Mouse (Mus musculus) forebrain, embryonic 11.5 days (tissue): Measurements from ENCODE around the gene Abca13. TPM values are rescaled to one million over a fixed set of nuclear protein-coding genes. Genes with fewer than 3 reads are reported as not detected.
A peak's percentile ranks its signal among the peaks of the same experiment; 100 is the strongest.
"Not testable (repeated sequence)": the region's sequence is repeated elsewhere in the genome, so short reads cannot be mapped to it uniquely, and the experiment has no call there.

ENCODE experiments used
- ATAC-seq: fragments of 200-750 bp; cut with Nextera tagmentation; replicated peaks from 2 replicates; pipeline ENCODE4 v1.8.0; 2017; ENCODE audit warnings: moderate TSS enrichment; ENCODE audit not compliant: low FRiP score
- DNase-seq: peaks from one replicate; pipeline ENCODE4 v3.0.0-alpha.2; 2017; ENCODE audit warnings: low spot score
- H3K27ac ChIP-seq: fragments of 300-500 bp; sonication (generic); 2 replicates; pipeline ENCODE4 v1.5.1; 2014; ENCODE audit warnings: low read depth, low read length
- H3K27me3 ChIP-seq: fragments of 300-500 bp; sonication (generic); 2 replicates; pipeline ENCODE4 v1.6.1; 2014; ENCODE audit warnings: mild to moderate bottlenecking, low read length, mixed read lengths; ENCODE audit not compliant: control insufficient read depth, insufficient read depth
- H3K36me3 ChIP-seq: fragments of 300-500 bp; sonication (generic); 2 replicates; pipeline ENCODE4 v1.6.1; 2014; ENCODE audit warnings: mild to moderate bottlenecking, low read length, moderate library complexity, mixed read lengths; ENCODE audit not compliant: control insufficient read depth, insufficient read depth
- H3K4me1 ChIP-seq: fragments of 300-500 bp; sonication (generic); replicated peaks from 2 replicates; pipeline ENCODE4 v1.6.1; 2014; ENCODE audit warnings: low read length, mixed read lengths; ENCODE audit not compliant: control insufficient read depth, insufficient read depth
- H3K4me2 ChIP-seq: fragments of 300-500 bp; sonication (generic); 2 replicates; pipeline ENCODE4 v1.6.1; 2014; ENCODE audit warnings: low read depth, mild to moderate bottlenecking, low read length, moderate library complexity, mixed read lengths; ENCODE audit not compliant: severe bottlenecking
- H3K4me3 ChIP-seq: fragments of 300-500 bp; sonication (generic); 2 replicates; pipeline ENCODE4 v1.5.1; 2014; ENCODE audit warnings: low read depth, low read length
- H3K9ac ChIP-seq: fragments of 300-500 bp; sonication (generic); 2 replicates; pipeline ENCODE4 v1.6.1; 2014; ENCODE audit warnings: low read length
- H3K9me3 ChIP-seq: fragments of 300-500 bp; sonication (generic); 2 replicates; pipeline ENCODE4 v1.6.1; 2016; ENCODE audit warnings: low read length, mixed read lengths; ENCODE audit not compliant: control insufficient read depth
- WGBS: fragments of 180-500 bp; shearing (Covaris S2); extraction: QIAGEN DNeasy Blood & Tissue Kit; methylation state at CpG from one replicate; pipeline ENCODE4 v1.1.7; 2014; 5-methylcytosine and 5-hydroxymethylcytosine counted together
- polyA plus RNA-seq: library from polyadenylated mRNA; unstranded; fragments of >200 nt; fragmentation: Nextera tagmentation; extraction: Ambion mirVana; gene quantifications from 2 replicates; pipeline ENCODE4 v1.2.1, GENCODE M21; 2014

Abca13 gene
- polyA plus RNA-seq, 1 experiment from 2014 or later, result 0.03 TPM

DNA sequence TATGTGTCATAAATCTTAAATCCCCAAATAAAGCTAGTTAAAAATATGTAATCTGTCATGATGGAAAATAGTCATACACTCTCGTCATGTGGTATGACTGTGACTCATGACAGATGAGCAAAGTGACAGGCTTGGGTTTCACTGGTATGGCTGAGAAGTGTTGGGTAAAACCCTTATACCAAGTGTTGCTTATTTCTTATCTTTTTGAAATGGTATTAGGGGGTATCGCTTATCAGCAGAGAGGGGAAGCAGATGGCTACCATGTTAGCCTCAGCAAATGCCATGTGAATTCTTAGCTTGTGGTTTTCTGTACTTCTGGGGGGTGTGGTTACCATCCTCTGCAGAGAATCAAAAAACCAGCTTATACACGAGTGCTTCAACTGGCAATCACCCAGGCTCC, 124.8 kb downstream of the Abca13 start:
- no peak for DNase-seq
- Histone ChIP-seq H3K36me3 (no peaks in the 10 kb centered on the region), H3K27me3 (no peaks in the 10 kb centered on the region), H3K4me1 (no peaks in the 10 kb centered on the region), H3K27ac (no peak overlapping the region), H3K9me3 (no peaks in the 10 kb centered on the region), H3K4me3 (no peak overlapping the region), H3K9ac (no peak overlapping the region), H3K4me2 (no peak overlapping the region)
- WGBS, result 70% methylated on average over 3 of the region's 3 CpGs
- ATAC-seq, result no peak

DNA sequence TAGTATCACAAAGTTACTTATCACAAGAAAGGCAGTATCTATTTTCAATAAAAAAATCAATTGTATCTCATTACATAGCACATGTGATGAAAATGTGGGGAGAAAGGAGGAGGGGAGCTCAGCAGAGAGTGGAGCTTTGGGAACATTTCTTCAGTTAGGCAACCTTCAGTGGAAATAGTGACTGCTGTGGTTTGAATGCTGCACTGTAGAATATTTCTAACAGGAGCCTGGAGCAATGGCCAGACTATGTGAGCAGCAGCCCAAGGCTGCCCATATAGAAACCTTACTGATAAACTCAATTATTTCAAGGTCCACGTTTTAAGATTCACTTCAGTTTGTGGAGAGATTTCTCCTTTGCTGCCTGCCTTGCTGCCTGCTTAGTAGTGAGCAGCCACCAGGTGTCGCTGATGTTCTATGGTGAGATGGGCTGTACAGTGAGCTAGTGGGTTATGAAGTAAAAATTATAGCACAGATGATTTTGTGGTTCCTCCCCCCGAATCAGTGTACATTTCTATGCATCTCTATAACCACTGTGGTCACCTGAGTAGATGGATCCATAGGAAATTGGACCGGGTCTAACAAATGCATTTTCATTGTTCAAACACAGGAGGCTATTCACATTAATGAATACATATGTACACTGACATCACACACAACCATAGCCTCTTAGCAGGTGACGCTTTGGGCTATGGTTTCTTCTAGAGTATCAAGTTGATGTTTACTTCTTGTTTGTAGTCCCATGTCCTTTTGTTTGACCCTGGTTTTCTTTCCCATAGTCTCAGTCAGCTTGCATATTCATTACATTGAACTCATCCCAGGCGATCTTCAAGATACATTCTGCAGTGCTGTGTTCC, 125.6 kb downstream of the Abca13 start:
- peak; percentile 82 for ATAC-seq
- H3K27ac ChIP-seq, result no peak overlapping the region
- peak; percentile 78 for DNase-seq
- no peak overlapping the region for H3K4me3 ChIP-seq
- H3K9ac ChIP-seq, result no peak overlapping the region
- H3K27me3 ChIP-seq, result no peaks in the 10 kb centered on the region
- H3K4me2 ChIP-seq, result no peak overlapping the region
- no peaks in the 10 kb centered on the region for H3K36me3 ChIP-seq
- WGBS, result 34% methylated on average over 6 of the region's 6 CpGs
- H3K4me1 ChIP-seq, result no peaks in the 10 kb centered on the region
- no peaks in the 10 kb centered on the region for H3K9me3 ChIP-seq

DNA sequence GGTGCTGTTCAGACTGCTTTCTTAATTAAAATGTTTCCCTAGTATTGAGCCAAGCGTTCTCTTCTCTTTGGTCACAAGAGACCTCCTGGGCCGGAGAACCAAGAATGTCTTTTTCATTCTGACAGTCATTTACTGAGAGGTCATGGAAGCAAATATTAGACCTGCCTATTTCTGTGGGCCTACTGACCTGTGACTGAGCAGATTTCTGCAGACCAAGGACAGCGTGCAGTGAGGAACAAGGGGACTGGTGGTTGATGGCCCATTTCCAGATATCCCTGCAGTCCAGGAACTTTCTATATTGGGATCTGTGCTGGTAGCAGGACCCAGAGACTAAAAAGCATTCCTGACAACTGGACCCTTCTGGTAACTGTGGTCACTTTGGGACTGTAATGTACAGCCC, 146.4 kb downstream of the Abca13 start:
- H3K9me3 ChIP-seq, result no peaks in the 10 kb centered on the region
- H3K9ac ChIP-seq, result no peak overlapping the region
- H3K4me2 ChIP-seq, result no peak overlapping the region
- H3K27ac ChIP-seq, result no peak overlapping the region
- no peaks in the 10 kb centered on the region for H3K4me1 ChIP-seq
- no peaks in the 10 kb centered on the region for H3K36me3 ChIP-seq
- no peaks in the 10 kb centered on the region for H3K27me3 ChIP-seq
- no peak overlapping the region for H3K4me3 ChIP-seq
- DNase-seq, result no peak
- ATAC-seq, result no peak
- 73% methylated on average over 3 of the region's 3 CpGs for WGBS

DNA sequence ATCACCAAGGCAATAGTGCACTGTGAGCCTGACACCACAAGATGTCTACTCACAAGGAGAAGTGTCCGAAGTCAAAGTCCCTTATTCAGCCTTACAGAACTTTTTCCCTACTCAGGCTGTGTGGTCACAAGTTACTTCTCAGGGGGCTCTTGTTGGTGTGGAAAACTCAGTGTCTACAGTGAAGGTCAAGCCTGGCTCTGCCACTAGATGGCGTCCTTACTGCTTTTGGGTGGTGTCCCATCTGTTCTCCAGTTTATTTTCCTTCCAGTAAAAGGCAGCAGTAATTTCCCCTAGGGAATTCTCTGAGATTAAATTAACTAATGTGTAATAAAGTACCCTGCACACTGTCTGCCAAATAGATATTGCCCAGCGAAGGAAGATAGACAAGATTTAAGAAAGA, 156.0 kb downstream of the Abca13 start:
- no peaks in the 10 kb centered on the region for H3K36me3 ChIP-seq
- H3K9ac ChIP-seq, result no peak overlapping the region
- no peak overlapping the region for H3K4me2 ChIP-seq
- no peaks in the 10 kb centered on the region for H3K9me3 ChIP-seq
- H3K27ac ChIP-seq, result no peak overlapping the region
- 58% methylated on average over 3 of the region's 3 CpGs for WGBS
- no peaks in the 10 kb centered on the region for H3K4me1 ChIP-seq
- DNase-seq, result peak; percentile 58
- no peaks in the 10 kb centered on the region for H3K27me3 ChIP-seq
- ATAC-seq, result no peak
- no peak overlapping the region for H3K4me3 ChIP-seq

DNA sequence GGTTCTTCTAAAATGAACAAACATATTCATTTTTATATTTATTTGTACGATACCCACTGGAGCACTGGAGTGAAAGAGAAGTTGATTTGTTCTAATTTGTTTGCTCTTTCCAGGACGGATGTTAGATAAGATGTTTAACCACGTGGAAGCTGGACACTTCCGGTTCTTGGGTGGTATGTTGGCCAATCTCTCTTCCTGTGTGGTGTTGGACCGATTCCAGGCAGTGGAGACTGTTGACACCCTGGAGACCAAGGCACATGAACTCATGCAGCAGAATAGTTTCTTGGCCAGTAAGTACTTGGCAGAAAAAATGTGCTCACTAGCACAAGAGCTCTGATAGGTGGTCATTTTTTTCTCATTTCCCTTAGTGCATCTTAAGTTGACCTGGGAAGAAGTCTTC, 181.4 kb downstream of the Abca13 start:
- Histone ChIP-seq H3K9me3 (no peaks in the 10 kb centered on the region), H3K27ac (no peak overlapping the region), H3K4me2 (no peak overlapping the region), H3K4me1 (no peaks in the 10 kb centered on the region), H3K27me3 (no peaks in the 10 kb centered on the region), H3K36me3 (no peaks in the 10 kb centered on the region), H3K4me3 (no peak overlapping the region), H3K9ac (no peak overlapping the region)
- DNase-seq (no peak), ATAC-seq (no peak)
- WGBS, result 88% methylated on average over 5 of the region's 5 CpGs

DNA sequence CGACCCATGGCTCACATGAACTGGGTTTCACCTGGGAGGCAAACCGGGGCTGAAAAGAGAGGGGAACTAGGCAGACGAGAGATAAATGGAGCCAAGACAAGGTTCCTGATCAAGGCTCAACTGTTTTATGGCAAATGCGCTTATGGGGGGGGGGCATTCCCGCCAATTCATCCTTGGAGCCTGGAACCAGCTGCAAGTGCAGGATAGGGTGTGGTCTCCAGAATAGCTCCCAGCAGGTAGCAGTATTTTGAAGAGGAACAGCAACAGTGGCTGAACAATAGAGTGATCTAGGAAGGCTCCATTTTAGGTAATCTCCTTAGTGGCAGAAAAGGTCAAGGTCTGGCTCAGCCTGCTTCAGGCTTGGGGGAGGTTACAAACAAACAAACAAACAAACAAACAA, 182.7 kb downstream of the Abca13 start:
- H3K9ac ChIP-seq, H3K27me3 ChIP-seq, H3K9me3 ChIP-seq, DNase-seq, H3K4me3 ChIP-seq, ATAC-seq, H3K4me2 ChIP-seq, H3K4me1 ChIP-seq, H3K36me3 ChIP-seq, H3K27ac ChIP-seq: not testable (repeated sequence)
- 86% methylated on average over 5 of the region's 5 CpGs for WGBS

DNA sequence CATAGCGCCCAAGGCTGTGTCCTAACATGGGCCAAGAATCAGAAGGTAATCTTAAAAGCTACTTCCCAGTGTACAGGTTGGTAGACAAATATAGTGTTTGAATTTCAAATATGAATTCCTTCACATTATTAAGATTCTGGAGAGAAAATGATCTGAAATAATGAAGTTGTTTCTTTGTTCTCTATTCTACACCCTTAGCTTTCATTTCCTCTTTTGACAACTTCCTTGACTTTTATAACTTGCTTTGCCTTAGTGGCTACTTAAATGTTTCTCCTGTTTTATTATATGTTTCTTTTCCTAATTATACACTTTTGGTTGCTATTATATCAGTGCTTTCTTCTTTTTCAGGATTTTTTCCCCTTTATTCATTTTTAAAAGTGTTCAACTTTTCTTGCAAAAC, 196.8 kb downstream of the Abca13 start:
- Histone ChIP-seq H3K4me2 (no peak overlapping the region), H3K27ac (no peak overlapping the region), H3K27me3 (no peaks in the 10 kb centered on the region), H3K4me3 (no peak overlapping the region), H3K9ac (no peak overlapping the region), H3K4me1 (no peaks in the 10 kb centered on the region), H3K9me3 (no peaks in the 10 kb centered on the region), H3K36me3 (no peaks in the 10 kb centered on the region)
- ATAC-seq, result no peak
- DNase-seq, result no peak
- WGBS, result 100% methylated on average over 1 of the region's 1 CpGs

DNA sequence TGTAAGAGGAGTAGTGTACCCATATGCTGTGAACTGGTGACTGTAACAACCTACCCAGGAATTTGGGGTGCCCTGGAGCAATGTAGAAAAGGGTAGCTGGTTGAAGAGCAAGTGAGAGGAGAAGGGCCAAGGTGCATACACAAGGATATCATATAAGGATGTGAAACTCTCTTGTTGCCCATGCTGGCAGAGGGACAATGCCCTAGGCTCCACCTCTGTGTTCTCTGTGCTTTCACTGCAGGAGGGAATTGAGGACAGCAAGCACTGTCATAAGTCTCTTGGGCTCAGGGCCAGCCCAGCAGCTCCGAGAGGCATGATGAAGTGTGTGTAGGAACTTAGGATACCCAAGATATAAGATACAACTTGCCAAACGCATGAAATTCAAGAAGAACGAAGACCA, 225.2 kb downstream of the Abca13 start:
- Histone ChIP-seq H3K4me1 (no peaks in the 10 kb centered on the region), H3K9ac (no peak overlapping the region), H3K27ac (no peak overlapping the region), H3K4me3 (no peak overlapping the region), H3K4me2 (no peak overlapping the region), H3K36me3 (no peaks in the 10 kb centered on the region), H3K27me3 (no peaks in the 10 kb centered on the region), H3K9me3 (no peaks in the 10 kb centered on the region)
- WGBS, result 89% methylated on average over 3 of the region's 3 CpGs
- ATAC-seq (no peak), DNase-seq (no peak)

DNA sequence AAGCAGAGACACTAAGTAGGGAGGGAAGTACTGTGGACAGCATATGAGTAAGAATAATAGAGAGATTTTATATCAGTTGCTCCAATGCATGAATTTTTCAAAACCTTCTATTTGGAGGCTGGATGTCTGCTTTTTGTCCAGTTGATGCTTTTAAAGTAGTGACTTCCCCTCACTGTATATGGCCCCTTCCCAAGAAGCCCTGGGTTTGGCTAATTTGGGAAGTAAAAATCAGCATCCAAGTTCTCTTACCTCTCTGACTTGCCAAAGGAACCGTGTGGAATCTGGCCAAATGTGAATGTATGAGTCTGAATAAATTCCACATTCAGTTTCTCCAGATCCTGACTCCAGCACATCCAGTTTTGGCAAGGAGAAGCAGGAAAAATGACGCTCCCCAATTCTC, 228.5 kb downstream of the Abca13 start:
- H3K4me1 ChIP-seq, result no peaks in the 10 kb centered on the region
- H3K36me3 ChIP-seq, result no peaks in the 10 kb centered on the region
- H3K4me3 ChIP-seq, result no peak overlapping the region
- no peak overlapping the region for H3K4me2 ChIP-seq
- H3K27me3 ChIP-seq, result no peaks in the 10 kb centered on the region
- 72% methylated on average over 2 of the region's 2 CpGs for WGBS
- no peaks in the 10 kb centered on the region for H3K9me3 ChIP-seq
- no peak for DNase-seq
- no peak for ATAC-seq
- H3K9ac ChIP-seq, result no peak overlapping the region
- no peak overlapping the region for H3K27ac ChIP-seq
